Mouse (Mus musculus) yolk sac, embryonic 10.5 days (tissue): ENCODE results near the gene 9930021J03Rik.

Experiments used
- DNase-seq: peaks from one replicate; pipeline ENCODE4 v3.0.0-alpha.2; 2017; ENCODE audit warnings: low spot score

9930021J03Rik gene

GRCm38 (mm10) chr19:29695071-29695470, 110.7 kb downstream of the 9930021J03Rik start:
- DNase-seq: no peak

GRCm38 (mm10) chr19:29683844-29684540, 121.8 kb downstream of the 9930021J03Rik start:
- DNase-seq: no peak

- DNase-seq: no peak
These were observed 125.3 kb downstream of the 9930021J03Rik start for GRCm38 (mm10) chr19:29680182-29681152.

GRCm38 (mm10) chr19:29678181-29678778, 127.5 kb downstream of the 9930021J03Rik start:
- no peak for DNase-seq

- no peak for DNase-seq
These were observed 129.2 kb downstream of the 9930021J03Rik start for GRCm38 (mm10) chr19:29676479-29677193.

GRCm38 (mm10) chr19:29675562-29676078, 130.2 kb downstream of the 9930021J03Rik start:
- DNase-seq: peak; percentile 54

- no peak for DNase-seq
These were observed 130.8 kb downstream of the 9930021J03Rik start for GRCm38 (mm10) chr19:29674946-29675345.

GRCm38 (mm10) chr19:29672660-29673059, 133.1 kb downstream of the 9930021J03Rik start:
- DNase-seq: no peak

- no peak for DNase-seq
These were observed 134.6 kb downstream of the 9930021J03Rik start for GRCm38 (mm10) chr19:29671160-29671559.

GRCm38 (mm10) chr19:29670247-29670646, 135.5 kb downstream of the 9930021J03Rik start:
- DNase-seq: no peak

- no peak for DNase-seq
These were observed 137.7 kb downstream of the 9930021J03Rik start for GRCm38 (mm10) chr19:29668135-29668534.

- peak; percentile 15 for DNase-seq
These were observed 138.7 kb downstream of the 9930021J03Rik start for GRCm38 (mm10) chr19:29666965-29667594.

GRCm38 (mm10) chr19:29666164-29666563, 139.6 kb downstream of the 9930021J03Rik start:
- DNase-seq: no peak

- DNase-seq: no peak
These were observed 140.9 kb downstream of the 9930021J03Rik start for GRCm38 (mm10) chr19:29664934-29665333.
